Mouse (Mus musculus) thymus, adult 2 months (tissue): Measurements from ENCODE around the gene Trio.

Source experiments
- CTCF ChIP-seq: fragments of 200-500 bp; IDR thresholded peaks from 2 replicates; pipeline ENCODE4 v1.5.1; 2012; ENCODE audit warnings: mild to moderate bottlenecking, control low read depth, low read length, moderate library complexity, borderline replicate concordance; ENCODE audit not compliant: control insufficient read depth, poor library complexity, insufficient read depth; ENCODE audit errors: extremely low read depth
- POLR2A ChIP-seq: fragments of 200-500 bp; IDR thresholded peaks from 2 replicates; pipeline ENCODE4 v1.6.1; 2012; ENCODE audit warnings: mild to moderate bottlenecking, low read length, control low read depth, moderate library complexity; ENCODE audit not compliant: control insufficient read depth, poor library complexity, insufficient read depth; ENCODE audit errors: extremely low read depth

DNA sequence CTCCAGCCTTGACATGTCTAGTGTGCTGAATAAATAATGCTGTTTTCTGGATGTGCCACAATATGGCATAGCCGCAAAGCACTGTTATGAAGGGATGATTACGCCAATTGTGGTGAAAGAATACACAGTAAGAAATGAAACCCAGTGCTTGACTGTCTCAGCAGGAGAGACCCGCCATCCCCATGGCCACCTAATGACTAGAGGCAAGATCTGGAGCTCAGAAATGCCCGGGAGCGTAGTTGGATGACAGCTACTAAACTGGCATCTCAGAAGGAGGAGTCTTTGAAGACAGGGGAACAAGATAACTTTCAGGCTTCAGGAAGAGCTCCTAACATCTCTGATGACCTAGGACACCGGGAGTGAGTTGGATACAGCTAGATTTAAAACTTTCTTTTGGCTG lies 12.0 kb upstream of the Trio start:
- TF ChIP-seq CTCF (no peak), POLR2A (no peak)
